Mouse (Mus musculus) midbrain, embryonic 16.5 days (tissue): ENCODE results near the gene Znhit2. TPM values are rescaled to one million over a fixed set of nuclear protein-coding genes. Genes with fewer than 3 reads are reported as not detected.
A peak's percentile ranks its signal among the peaks of the same experiment; 100 is the strongest.

Source experiments
- ATAC-seq: fragments of 200-750 bp; cut with Nextera tagmentation; 2 replicates; pipeline ENCODE4 v1.8.0; 2017; ENCODE audit warnings: moderate TSS enrichment
- H3K27ac ChIP-seq: fragments of 300-500 bp; sonication (generic); 2 replicates; pipeline ENCODE4 v1.5.1; 2014; ENCODE audit warnings: mild to moderate bottlenecking, low read length, mixed read lengths
- H3K27me3 ChIP-seq: fragments of 300-500 bp; sonication (generic); 2 replicates; pipeline ENCODE4 v1.6.1; 2014; ENCODE audit warnings: low read depth, low read length, mixed read lengths; ENCODE audit not compliant: control insufficient read depth, insufficient read depth
- H3K36me3 ChIP-seq: fragments of 300-500 bp; sonication (generic); 2 replicates; pipeline ENCODE4 v1.6.1; 2014; ENCODE audit warnings: mild to moderate bottlenecking, low read length, moderate library complexity, mixed read lengths; ENCODE audit not compliant: control insufficient read depth, insufficient read depth
- H3K4me1 ChIP-seq: fragments of 300-500 bp; sonication (generic); 2 replicates; pipeline ENCODE4 v1.6.1; 2014; ENCODE audit warnings: mild to moderate bottlenecking, low read length, mixed read lengths; ENCODE audit not compliant: control insufficient read depth, insufficient read depth
- H3K4me2 ChIP-seq: fragments of 300-500 bp; sonication (generic); 2 replicates; pipeline ENCODE4 v1.6.1; 2014; ENCODE audit warnings: mild to moderate bottlenecking, low read length, mixed read lengths
- H3K4me3 ChIP-seq: fragments of 300-500 bp; sonication (generic); 2 replicates; pipeline ENCODE4 v1.5.1; 2014; ENCODE audit warnings: low read depth, mild to moderate bottlenecking, low read length, moderate library complexity, mixed read lengths
- H3K9ac ChIP-seq: fragments of 300-500 bp; sonication (generic); 2 replicates; pipeline ENCODE4 v1.6.1; 2014; ENCODE audit warnings: low read depth, low read length, mixed read lengths
- H3K9me3 ChIP-seq: fragments of 300-500 bp; sonication (generic); replicated peaks from 2 replicates; pipeline ENCODE4 v1.6.1; 2014; ENCODE audit warnings: mild to moderate bottlenecking, low read length, mixed read lengths; ENCODE audit not compliant: control insufficient read depth, poor library complexity, severe bottlenecking
- WGBS: fragments of 180-500 bp; shearing (Covaris S2); extraction: QIAGEN DNeasy Blood & Tissue Kit; methylation state at CpG from one replicate; pipeline ENCODE4 v1.1.7; 2014; 5-methylcytosine and 5-hydroxymethylcytosine counted together
- microRNA-seq: library from miRNA; unstranded; fragments of <30 nt; microRNA quantifications from one replicate; pipeline ENCODE4, GENCODE M21; 2017
- polyA plus RNA-seq: library from polyadenylated mRNA; unstranded; fragments of >200 nt; fragmentation: Nextera tagmentation; extraction: Ambion mirVana; gene quantifications from 2 replicates; pipeline ENCODE4 v1.2.1, GENCODE M21; 2015

Gene Znhit2
- polyA plus RNA-seq, 1 experiment from 2014 or later: 30.2 TPM

DNA sequence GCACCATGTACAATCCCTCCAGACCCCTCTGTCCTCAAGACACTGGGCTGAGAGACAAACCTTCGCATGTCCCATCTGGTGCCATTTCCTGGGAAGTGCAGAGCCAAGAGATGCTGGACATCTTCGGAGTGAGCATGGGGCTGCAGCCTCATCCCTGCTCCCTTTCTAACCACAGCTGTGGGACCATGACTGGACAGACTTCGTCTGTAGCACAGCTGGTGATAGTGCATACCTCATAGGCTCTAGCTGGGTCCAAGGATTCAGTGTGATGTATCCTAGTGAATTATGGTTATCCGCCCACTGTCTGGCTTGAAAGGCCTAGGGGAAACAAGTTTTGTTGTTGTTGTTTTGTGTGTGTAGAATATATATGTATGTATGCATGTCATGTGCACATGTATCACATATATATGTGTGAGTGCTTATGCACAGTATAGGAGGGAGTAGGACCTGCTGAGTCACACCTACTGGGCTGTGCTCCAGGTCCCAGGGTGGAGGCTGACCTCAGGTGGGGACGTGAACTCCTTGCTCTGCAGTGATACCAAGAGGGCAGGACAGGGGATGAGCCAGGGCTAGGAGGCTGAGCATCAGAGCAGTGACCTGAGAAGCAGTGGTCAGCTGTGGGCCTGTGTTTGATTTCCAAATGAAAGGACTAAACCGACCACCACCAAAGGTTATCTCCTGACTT, 41.3 kb downstream of the Znhit2 start:
- Histone ChIP-seq H3K4me1 (no peaks in the 10 kb centered on the region), H3K9ac (no peak overlapping the region), H3K36me3 (no peaks in the 10 kb centered on the region), H3K4me3 (no peak overlapping the region), H3K4me2 (no peak overlapping the region), H3K27ac (no peak overlapping the region), H3K9me3 (no peaks in the 10 kb centered on the region), H3K27me3 (no peaks in the 10 kb centered on the region)
- 82% methylated on average over 6 of the region's 6 CpGs for WGBS
- ATAC-seq: no peak

DNA sequence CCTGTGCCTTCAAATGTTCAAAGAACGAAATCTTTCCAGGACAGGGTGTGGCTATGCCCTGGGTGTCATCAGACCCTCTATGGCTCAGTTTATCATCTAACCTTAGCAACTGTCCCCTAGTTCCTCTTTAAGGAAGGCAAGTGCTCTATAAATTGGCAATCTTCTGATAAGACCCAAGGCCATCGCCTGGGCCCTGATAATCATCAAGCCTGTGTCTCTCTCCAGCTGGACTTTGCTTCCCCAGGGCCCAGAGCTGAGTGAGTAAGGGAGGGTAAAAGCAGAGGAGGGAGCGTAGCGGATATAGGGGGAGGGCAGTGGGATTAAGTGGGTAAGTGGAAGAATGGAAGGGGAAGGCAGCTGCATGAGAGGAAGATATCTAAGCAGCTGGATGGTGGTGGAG, 43.5 kb downstream of the Znhit2 start:
- 80% methylated on average over 4 of the region's 4 CpGs for WGBS
- Histone ChIP-seq H3K4me1 (no peaks in the 10 kb centered on the region), H3K9ac (no peak overlapping the region), H3K27me3 (no peaks in the 10 kb centered on the region), H3K4me3 (no peak overlapping the region), H3K27ac (no peak overlapping the region), H3K4me2 (no peak overlapping the region), H3K36me3 (no peaks in the 10 kb centered on the region), H3K9me3 (no peaks in the 10 kb centered on the region)
- ATAC-seq: no peak

DNA sequence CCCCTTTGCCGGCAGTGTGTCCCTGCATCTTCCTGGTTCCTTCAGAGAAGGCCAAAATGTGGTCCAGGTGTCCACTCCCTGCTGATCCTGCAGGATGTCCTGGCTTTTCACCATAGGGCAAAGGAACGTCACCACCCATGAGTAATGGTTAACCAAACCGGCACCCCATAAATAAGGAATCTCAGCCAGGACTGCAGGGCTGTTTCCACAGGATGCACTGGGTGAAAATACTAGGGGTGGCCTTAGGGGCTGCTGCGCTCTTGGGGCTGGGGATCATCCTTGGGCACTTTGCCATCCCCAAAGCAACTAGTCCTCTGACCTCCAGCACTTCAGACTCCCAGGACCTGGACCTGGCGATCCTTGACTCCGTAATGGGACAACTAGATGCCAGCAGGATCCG, 44.6 kb downstream of the Znhit2 start, which contains the start of gene Naaladl1:
TSS of gene Naaladl1 (plus strand) at position 197 of the 400 bp plus-strand sequence.
- Histone ChIP-seq H3K9me3 (no peaks in the 10 kb centered on the region), H3K4me2 (no peak within 1 kb of the TSS), H3K4me1 (no peaks in the 10 kb centered on the region), H3K27ac (no peak within 1 kb of the TSS), H3K4me3 (no peak within 1 kb of the TSS), H3K27me3 (no peaks in the 10 kb centered on the region), H3K36me3 (no peaks in the 10 kb centered on the region), H3K9ac (no peak within 1 kb of the TSS)
- WGBS: 88% methylated on average over 7 of the region's 7 CpGs
- no peak for ATAC-seq

Small RNAs within 50 kb of the gene (microRNA-seq; reads per million reads assigned to microRNA genes)
- 2.9 reads per million, percentile 13 among the genes with 10 or more reads in this experiment for gene Mir6988

Other genes starting within 250 kb of the Znhit2 start
- gene Frmd8, start 185.9 kb upstream of the Znhit2 start, polyA plus RNA-seq: 14.7 and 16.5 TPM in 2 replicates
- gene Slc25a45, start 183.4 kb upstream of the Znhit2 start, polyA plus RNA-seq: 2.0 and 2.2 TPM in 2 replicates
- gene Tigd3, start 167.0 kb upstream of the Znhit2 start, polyA plus RNA-seq: 13.4 and 14.6 TPM in 2 replicates
- 105 and 121 TPM in 2 replicates for gene Dpf2, start 148.2 kb upstream of the Znhit2 start, polyA plus RNA-seq
- gene Cdc42ep2, start 136.4 kb upstream of the Znhit2 start, polyA plus RNA-seq: 16.0 and 20.4 TPM in 2 replicates
- 19.4 and 22.4 TPM in 2 replicates for gene Pola2, start 97.0 kb upstream of the Znhit2 start, polyA plus RNA-seq
- gene Slc22a20, start 75.0 kb upstream of the Znhit2 start, polyA plus RNA-seq: not detected in 2 replicates
- gene Capn1, start 45.3 kb upstream of the Znhit2 start, polyA plus RNA-seq: 3.0 and 3.2 TPM in 2 replicates
- 31.5 and 34.5 TPM in 2 replicates for gene Syvn1, start 14.6 kb upstream of the Znhit2 start, polyA plus RNA-seq
- gene Mrpl49, start 3.4 kb upstream of the Znhit2 start, polyA plus RNA-seq: 58.5 and 59.7 TPM in 2 replicates
- 459 and 498 TPM in 2 replicates for gene Fau, start 3.3 kb upstream of the Znhit2 start, polyA plus RNA-seq
- gene Tm7sf2, start 7.2 kb downstream of the Znhit2 start, polyA plus RNA-seq: 55.1 and 59.0 TPM in 2 replicates
- gene Vps51, start 16.0 kb downstream of the Znhit2 start, polyA plus RNA-seq: 86.1 and 93.9 TPM in 2 replicates
- not detected in 2 replicates for gene Tmem262, start 18.8 kb downstream of the Znhit2 start, polyA plus RNA-seq
- 0.85 and 1.5 TPM in 2 replicates for gene Gm28374, start 21.1 kb downstream of the Znhit2 start, polyA plus RNA-seq
- 80.6 and 87.3 TPM in 2 replicates for gene Zfpl1, start 23.8 kb downstream of the Znhit2 start, polyA plus RNA-seq
- 3.7 and 4.1 TPM in 2 replicates for gene Cdca5, start 23.8 kb downstream of the Znhit2 start, polyA plus RNA-seq
- gene AC131692.1, start 33.2 kb downstream of the Znhit2 start, polyA plus RNA-seq: not detected in 2 replicates
- 0.25 and 0.26 TPM in 2 replicates for gene Naaladl1, start 44.6 kb downstream of the Znhit2 start, polyA plus RNA-seq
- 44.2 and 45.2 TPM in 2 replicates for gene Sac3d1, start 57.5 kb downstream of the Znhit2 start, polyA plus RNA-seq
- gene Snx15, start 67.1 kb downstream of the Znhit2 start, polyA plus RNA-seq: 58.7 and 65.4 TPM in 2 replicates
- 0.15 TPM in 1 of 2 replicates, not detected in the other for gene Batf2, start 79.8 kb downstream of the Znhit2 start, polyA plus RNA-seq
- gene Arl2, start 80.4 kb downstream of the Znhit2 start, polyA plus RNA-seq: 133 and 151 TPM in 2 replicates
- not detected in 2 replicates for gene Majin, start 123.2 kb downstream of the Znhit2 start, polyA plus RNA-seq
- not detected in 2 replicates for gene Gpha2, start 165.2 kb downstream of the Znhit2 start, polyA plus RNA-seq
- gene Ppp2r5b, start 174.7 kb downstream of the Znhit2 start, polyA plus RNA-seq: 149 and 165 TPM in 2 replicates
- 12.9 and 15.5 TPM in 2 replicates for gene Atg2a, start 180.5 kb downstream of the Znhit2 start, polyA plus RNA-seq
- gene Ehd1, start 215.5 kb downstream of the Znhit2 start, polyA plus RNA-seq: 99.6 and 103 TPM in 2 replicates
- 0.34 and 0.35 TPM in 2 replicates for gene Cdc42bpg, start 245.3 kb downstream of the Znhit2 start, polyA plus RNA-seq